Mouse (Mus musculus) liver, embryonic 14.5 days (tissue): ENCODE data around the gene Olfr609. TPM values are rescaled to one million over a fixed set of nuclear protein-coding genes. Genes with fewer than 3 reads are reported as not detected.
"Not testable (repeated sequence)": the region's sequence is repeated elsewhere in the genome, so short reads cannot be mapped to it uniquely, and the experiment has no call there.

Experiments
- ATAC-seq: fragments of 200-750 bp; cut with Nextera tagmentation; 2 replicates; pipeline ENCODE4 v1.8.0; 2017; ENCODE audit warnings: moderate number of reproducible peaks, mild to moderate bottlenecking, moderate library complexity; ENCODE audit not compliant: insufficient read depth
- DNase-seq, 3 experiments: peaks; one replicate each; pipeline ENCODE4 v3.0.0-alpha.2; 2012 to 2013; ENCODE audit warnings: low read depth in 3 of 3, low spot score in 3 of 3
- H3K27ac ChIP-seq: fragments of 300-500 bp; sonication (generic); 2 replicates; pipeline ENCODE4 v1.5.1; 2014; ENCODE audit warnings: moderate library complexity, mild to moderate bottlenecking, control low read depth, inconsistent platforms
- H3K27me3 ChIP-seq: fragments of 300-500 bp; sonication (generic); 2 replicates; pipeline ENCODE4 v1.6.1; 2014; ENCODE audit warnings: mild to moderate bottlenecking, low read length, moderate library complexity; ENCODE audit not compliant: control insufficient read depth, insufficient read depth
- H3K36me3 ChIP-seq: fragments of 300-500 bp; sonication (generic); replicated peaks from 2 replicates; pipeline ENCODE4 v1.6.1; 2014; ENCODE audit warnings: low read depth; ENCODE audit not compliant: control insufficient read depth, insufficient read depth
- H3K4me1 ChIP-seq, 2 experiments: fragments of 200-500 bp in 1 of 2; fragments of 300-500 bp in 1 of 2; sonication (generic) in 1 of 2; replicated peaks; 2 replicates each; pipeline ENCODE4 v1.6.1; 2012 to 2014; ENCODE audit warnings: antibody characterized with exemption in 1 of 2, inconsistent platforms in 1 of 2, low read length in 1 of 2; ENCODE audit not compliant: control insufficient read depth in 2 of 2, insufficient read depth in 2 of 2
- H3K4me2 ChIP-seq: fragments of 300-500 bp; sonication (generic); 2 replicates; pipeline ENCODE4 v1.6.1; 2014; ENCODE audit warnings: low read depth, mild to moderate bottlenecking, control low read depth, moderate library complexity
- H3K4me3 ChIP-seq, 2 experiments: fragments of 200-500 bp in 1 of 2; fragments of 300-500 bp in 1 of 2; sonication (generic) in 1 of 2; 2 replicates each; pipeline ENCODE4 v1.5.1; 2012 to 2014; ENCODE audit warnings: low read depth in 2 of 2, low read length in 2 of 2, mild to moderate bottlenecking in 2 of 2, control low read depth in 1 of 2, inconsistent platforms in 1 of 2, moderate library complexity in 1 of 2; ENCODE audit not compliant: insufficient read depth in 1 of 2
- H3K9ac ChIP-seq: fragments of 300-500 bp; sonication (generic); replicated peaks from 2 replicates; pipeline ENCODE4 v1.6.1; 2014; ENCODE audit warnings: mild to moderate bottlenecking, control low read depth, moderate library complexity
- H3K9me3 ChIP-seq: fragments of 300-500 bp; sonication (generic); 2 replicates; pipeline ENCODE4 v1.6.1; 2016; ENCODE audit warnings: low read length, mixed read lengths; ENCODE audit not compliant: control insufficient read depth
- CTCF ChIP-seq: IDR thresholded peaks from 2 replicates; pipeline ENCODE4 v1.5.1; 2016; ENCODE audit warnings: antibody characterized with exemption, low read depth, control low read depth
- EP300 ChIP-seq: IDR thresholded peaks from 2 replicates; pipeline ENCODE4 v1.6.1; 2016; ENCODE audit warnings: antibody characterized with exemption, low read depth
- WGBS: fragments of 180-500 bp; shearing (Covaris S2); extraction: QIAGEN DNeasy Blood & Tissue Kit; methylation state at CpG from one replicate; pipeline ENCODE4 v1.1.7; 2014; ENCODE audit not compliant: insufficient replicate concordance; 5-methylcytosine and 5-hydroxymethylcytosine counted together
- polyA plus RNA-seq, 2 experiments: library from polyadenylated mRNA; depleted of rRNA in 1 of 2; stranded (reverse) in 1 of 2; unstranded in 1 of 2; fragments of >200 nt; fragmentation: Nextera tagmentation in 1 of 2; extraction: Ambion mirVana in 1 of 2; gene quantifications; 2 replicates each; pipeline versions ENCODE4 v1.2.1 to v1.2.3; 2012 to 2014

Olfr609 gene
- polyA plus RNA-seq (2012; rRNA removed): not detected in 2 replicates
- polyA plus RNA-seq (2014; fragmentation: Nextera tagmentation; extraction: Ambion mirVana): not detected in 2 replicates

GRCm38 (mm10) chr7:103497962-103498361 is at the start of gene Olfr609:
TSS of gene Olfr609 (minus strand) at chr7:103498062.
- no peaks in the 10 kb centered on the region for H3K4me1 ChIP-seq
- no peaks in the 10 kb centered on the region for H3K27me3 ChIP-seq
- H3K9me3 ChIP-seq: no peaks in the 10 kb centered on the region
- ATAC-seq: no peak
- no peaks in the 10 kb centered on the region for H3K36me3 ChIP-seq
- no peak within 1 kb of the TSS for H3K9ac ChIP-seq
- H3K27ac ChIP-seq: no peak within 1 kb of the TSS
- 37% methylated on average over 1 of the region's 1 CpGs for WGBS
- DNase-seq: no peak
- TF ChIP-seq CTCF (no peak), EP300 (no peak)
- H3K4me3 ChIP-seq: no peak within 1 kb of the TSS
- H3K4me2 ChIP-seq: no peak within 1 kb of the TSS

- ATAC-seq, H3K4me3 ChIP-seq, H3K9me3 ChIP-seq, H3K9ac ChIP-seq, H3K27ac ChIP-seq, H3K4me1 ChIP-seq, H3K27me3 ChIP-seq, DNase-seq, H3K4me2 ChIP-seq, H3K36me3 ChIP-seq: not testable (repeated sequence)
- 54% methylated on average over 2 of the region's 2 CpGs for WGBS
Observed at GRCm38 (mm10) chr7:103542617-103543016, 44.8 kb upstream of the Olfr609 start, which contains the start of gene Olfr612. TSS of gene Olfr612 (minus strand) at chr7:103542717.

- H3K36me3 ChIP-seq, H3K27ac ChIP-seq, H3K27me3 ChIP-seq, H3K9ac ChIP-seq, H3K4me3 ChIP-seq, H3K4me2 ChIP-seq, DNase-seq, H3K9me3 ChIP-seq, H3K4me1 ChIP-seq, ATAC-seq: not testable (repeated sequence)
- 47% methylated on average over 1 of the region's 1 CpGs for WGBS
Observed at GRCm38 (mm10) chr7:103520746-103521145, 22.9 kb upstream of the Olfr609 start, which contains the start of gene Olfr611. TSS of gene Olfr611 (minus strand) at chr7:103520846.

- 48% methylated on average over 2 of the region's 2 CpGs for WGBS
- TF ChIP-seq CTCF (no peak), EP300 (no peak)
- H3K27me3 ChIP-seq: no peaks in the 10 kb centered on the region
- no peak within 1 kb of the TSS for H3K4me3 ChIP-seq
- H3K4me1 ChIP-seq: no peaks in the 10 kb centered on the region
- H3K36me3 ChIP-seq: no peaks in the 10 kb centered on the region
- H3K9ac ChIP-seq: no peak within 1 kb of the TSS
- H3K9me3 ChIP-seq: no peaks in the 10 kb centered on the region
- DNase-seq (no peak), ATAC-seq (no peak)
- H3K4me2 ChIP-seq: no peak within 1 kb of the TSS
- no peak within 1 kb of the TSS for H3K27ac ChIP-seq
Observed at GRCm38 (mm10) chr7:103512022-103512421, 14.2 kb upstream of the Olfr609 start, which contains the start of gene Olfr610. TSS of gene Olfr610 (minus strand) at chr7:103512122.

GRCm38 (mm10) chr7:103477106-103477505 is 20.8 kb downstream of the Olfr609 start:
- WGBS: 61% methylated on average over 9 of the region's 9 CpGs
- not testable (repeated sequence) for ATAC-seq

More at GRCm38 (mm10) chr7:103477106-103477505, 20.8 kb downstream of the Olfr609 start:
- H3K4me2 ChIP-seq, H3K9ac ChIP-seq, H3K27ac ChIP-seq, H3K4me3 ChIP-seq, H3K4me1 ChIP-seq, H3K27me3 ChIP-seq, DNase-seq, H3K36me3 ChIP-seq, H3K9me3 ChIP-seq: not testable (repeated sequence)
